Mouse (Mus musculus) midbrain, embryonic 14.5 days (tissue): ENCODE data around the gene Olfr1413. TPM values are rescaled to one million over a fixed set of nuclear protein-coding genes. Genes with fewer than 3 reads are reported as not detected.
A peak's percentile ranks its signal among the peaks of the same experiment; 100 is the strongest.

Source experiments
- ATAC-seq: fragments of 200-750 bp; cut with Nextera tagmentation; 2 replicates; pipeline ENCODE4 v1.8.0; 2017; ENCODE audit warnings: moderate number of reproducible peaks, moderate library complexity; ENCODE audit not compliant: low FRiP score, low TSS enrichment
- DNase-seq: peaks from one replicate; pipeline ENCODE4 v3.0.0-alpha.2; 2015
- H3K27ac ChIP-seq: fragments of 300-500 bp; sonication (generic); replicated peaks from 2 replicates; pipeline ENCODE4 v1.5.1; 2014; ENCODE audit warnings: mild to moderate bottlenecking, low read depth, low read length, moderate library complexity
- H3K27me3 ChIP-seq: fragments of 300-500 bp; sonication (generic); 2 replicates; pipeline ENCODE4 v1.6.1; 2014; ENCODE audit warnings: low read length, control low read depth, mixed read lengths; ENCODE audit not compliant: control insufficient read depth, insufficient read depth
- H3K36me3 ChIP-seq: fragments of 300-500 bp; sonication (generic); 2 replicates; pipeline ENCODE4 v1.6.1; 2014; ENCODE audit warnings: low read length, control low read depth; ENCODE audit not compliant: control insufficient read depth, insufficient read depth
- H3K4me1 ChIP-seq: fragments of 300-500 bp; sonication (generic); 2 replicates; pipeline ENCODE4 v1.6.1; 2014; ENCODE audit warnings: mild to moderate bottlenecking, antibody characterized with exemption, low read length, control low read depth; ENCODE audit not compliant: control insufficient read depth, insufficient read depth
- H3K4me2 ChIP-seq: fragments of 300-500 bp; sonication (generic); 2 replicates; pipeline ENCODE4 v1.6.1; 2014; ENCODE audit warnings: mild to moderate bottlenecking, low read length, moderate library complexity
- H3K4me3 ChIP-seq: fragments of 300-500 bp; sonication (generic); replicated peaks from 2 replicates; pipeline ENCODE4 v1.5.1; 2014; ENCODE audit warnings: low read depth, low read length
- H3K9ac ChIP-seq: fragments of 300-500 bp; sonication (generic); replicated peaks from 2 replicates; pipeline ENCODE4 v1.6.1; 2014; ENCODE audit warnings: mild to moderate bottlenecking, low read length, moderate library complexity
- H3K9me3 ChIP-seq: fragments of 300-500 bp; sonication (generic); 2 replicates; pipeline ENCODE4 v1.6.1; 2016; ENCODE audit warnings: low read length, control low read depth, mixed read lengths; ENCODE audit not compliant: control insufficient read depth
- WGBS: fragments of 180-500 bp; shearing (Covaris S2); extraction: QIAGEN DNeasy Blood & Tissue Kit; methylation state at CpG from one replicate; pipeline ENCODE4 v1.1.7; 2014; 5-methylcytosine and 5-hydroxymethylcytosine counted together
- polyA plus RNA-seq: library from polyadenylated mRNA; unstranded; fragments of >200 nt; fragmentation: Nextera tagmentation; extraction: Ambion mirVana; gene quantifications from 2 replicates; pipeline ENCODE4 v1.2.1, GENCODE M21; 2014

Gene Olfr1413
- not detected in 2 replicates for polyA plus RNA-seq

DNA sequence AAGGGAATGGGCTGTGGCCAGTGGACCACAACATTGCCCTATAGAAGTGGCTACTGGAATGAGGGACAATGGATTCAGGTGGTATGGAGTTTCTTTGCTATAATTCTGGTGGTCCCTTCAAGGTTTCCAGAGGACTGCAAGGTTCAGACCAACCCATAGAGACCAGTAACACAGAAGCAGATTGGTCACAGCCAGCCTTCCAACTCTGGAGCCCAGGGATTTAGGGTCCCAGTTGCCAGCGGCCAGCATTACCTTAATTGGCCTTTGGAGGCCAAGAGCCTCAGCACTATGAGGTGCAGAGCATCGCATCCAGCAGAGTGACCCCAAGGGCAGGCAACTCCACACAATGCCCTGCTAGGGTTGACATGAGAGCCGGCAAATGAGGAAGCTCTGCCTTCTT, at the start of gene Olfr1413:
Olfr1413 (plus strand) TSS at position 301 of the 400 bp plus-strand sequence.
- Histone ChIP-seq H3K36me3 (no peaks in the 10 kb centered on the region), H3K4me2 (no peak within 1 kb of the TSS), H3K9me3 (no peaks in the 10 kb centered on the region), H3K27me3 (no peaks in the 10 kb centered on the region), H3K27ac (no peak within 1 kb of the TSS), H3K9ac (no peak within 1 kb of the TSS), H3K4me3 (no peak within 1 kb of the TSS), H3K4me1 (no peaks in the 10 kb centered on the region)
- 89% methylated on average over 3 of the region's 3 CpGs for WGBS
- no peak for ATAC-seq
- no peak for DNase-seq

DNA sequence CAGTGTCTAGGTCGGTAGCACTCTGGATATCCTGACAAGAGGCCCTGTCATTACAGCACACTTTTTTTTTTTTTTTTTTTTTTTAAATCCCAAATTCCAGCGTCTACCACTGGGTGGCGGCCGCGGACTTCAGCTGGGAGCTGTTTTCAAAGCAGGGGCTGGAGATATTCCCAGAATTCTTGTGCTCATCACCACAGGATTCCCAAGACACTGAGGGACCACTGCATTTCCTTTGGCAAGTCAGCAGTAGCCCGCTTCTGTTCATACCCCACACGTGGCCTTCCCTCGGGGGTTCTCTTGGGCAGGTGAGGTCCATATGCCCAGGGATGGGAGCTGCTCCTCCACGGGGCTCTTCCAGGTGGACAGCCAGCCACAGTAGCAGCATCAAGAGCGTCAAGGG, 49.7 kb upstream of the Olfr1413 start:
- H3K4me2 ChIP-seq = 0 out of 2 replicates have a peak overlapping the region, but pooled peaks have one; percentile 15
- WGBS = 21% methylated on average over 10 of the region's 10 CpGs
- no peak for ATAC-seq

DNA sequence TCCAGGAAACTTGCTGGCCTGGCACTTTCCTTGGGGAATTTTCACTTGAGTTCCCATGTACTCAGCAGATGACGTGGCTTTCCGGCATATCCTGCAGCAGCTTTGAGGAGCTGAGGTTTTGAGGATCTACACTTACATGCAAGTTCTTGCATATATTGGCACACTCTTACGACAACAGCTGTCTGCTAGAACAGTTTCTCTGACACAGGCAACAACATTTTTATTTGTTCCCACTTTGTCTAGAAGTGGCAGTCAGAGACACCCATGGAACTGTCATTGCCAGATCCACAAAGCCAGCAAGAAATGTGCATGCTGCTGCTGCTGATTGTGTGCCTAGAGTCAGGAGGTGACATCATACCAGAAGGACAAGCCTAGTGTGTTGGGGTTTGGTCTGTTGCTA, 47.4 kb upstream of the Olfr1413 start:
- H3K27me3 ChIP-seq = no peaks in the 10 kb centered on the region
- H3K4me1 ChIP-seq = no peaks in the 10 kb centered on the region
- no peak for DNase-seq
- H3K4me2 ChIP-seq = no peak overlapping the region
- no peak overlapping the region for H3K4me3 ChIP-seq
- H3K36me3 ChIP-seq = no peaks in the 10 kb centered on the region
- H3K27ac ChIP-seq = no peak overlapping the region
- H3K9me3 ChIP-seq = no peaks in the 10 kb centered on the region
- no peak overlapping the region for H3K9ac ChIP-seq
- no peak for ATAC-seq
- 86% methylated on average over 3 of the region's 3 CpGs for WGBS

More for the DNA sequence above, 49.7 kb upstream of the Olfr1413 start:
- Histone ChIP-seq H3K4me1 (no peaks in the 10 kb centered on the region), H3K9me3 (no peaks in the 10 kb centered on the region), H3K9ac (no peak overlapping the region), H3K27me3 (no peaks in the 10 kb centered on the region), H3K27ac (no peak overlapping the region), H3K36me3 (no peaks in the 10 kb centered on the region), H3K4me3 (no peak overlapping the region)
- peak; percentile 86 for DNase-seq

DNA sequence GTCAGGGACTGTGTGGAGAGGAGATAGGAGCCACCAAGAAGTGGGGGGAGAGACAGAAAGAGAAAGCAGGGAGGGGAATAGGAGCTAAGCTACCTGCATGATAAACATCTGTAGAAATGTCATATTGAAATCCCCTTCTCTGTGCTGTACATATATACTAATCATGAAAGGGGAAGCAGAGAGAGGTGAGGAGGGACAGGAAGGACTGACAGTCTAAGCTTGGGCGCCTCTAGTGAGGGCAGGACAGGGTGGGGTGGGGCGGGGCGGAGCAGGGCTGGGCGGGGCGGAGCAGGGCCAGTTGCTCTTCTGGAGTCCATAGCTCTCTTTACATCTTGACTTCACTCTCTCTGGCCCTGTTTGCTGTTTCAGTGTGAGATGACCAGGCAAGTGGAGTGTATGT, 34.1 kb upstream of the Olfr1413 start:
- no peaks in the 10 kb centered on the region for H3K9me3 ChIP-seq
- H3K27me3 ChIP-seq = no peaks in the 10 kb centered on the region
- H3K4me1 ChIP-seq = no peaks in the 10 kb centered on the region
- no peak overlapping the region for H3K27ac ChIP-seq
- no peaks in the 10 kb centered on the region for H3K36me3 ChIP-seq
- no peak overlapping the region for H3K4me2 ChIP-seq
- ATAC-seq (no peak), DNase-seq (no peak)
- 48% methylated on average over 5 of the region's 5 CpGs for WGBS
- H3K4me3 ChIP-seq = no peak overlapping the region
- H3K9ac ChIP-seq = no peak overlapping the region

DNA sequence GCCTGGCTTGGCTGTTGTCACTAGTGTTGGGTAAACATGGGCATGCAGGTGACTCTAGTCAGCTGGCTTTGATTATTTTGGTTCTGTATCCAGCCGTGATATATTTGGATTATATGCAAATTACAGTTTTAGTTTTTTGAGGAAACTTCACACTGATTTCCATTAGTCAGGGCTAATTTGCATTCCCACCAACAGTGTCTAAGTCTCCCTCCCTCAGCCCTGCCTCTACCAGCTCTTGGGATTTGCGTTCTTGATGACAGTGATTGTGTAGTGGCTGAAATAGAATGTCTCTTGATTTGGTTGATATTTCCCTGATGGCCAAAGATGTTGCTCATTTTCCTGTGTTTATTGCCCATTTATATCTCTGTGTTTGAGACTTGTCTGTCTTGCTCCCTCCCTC, 32.1 kb upstream of the Olfr1413 start:
- H3K36me3 ChIP-seq = no peaks in the 10 kb centered on the region
- 46% methylated on average over 2 of the region's 2 CpGs for whole genome bisulfite sequencing
- DNase-seq (no peak), ATAC-seq (no peak)
- H3K4me2 ChIP-seq = no peak overlapping the region
- no peak overlapping the region for H3K9ac ChIP-seq
- H3K4me1 ChIP-seq = no peaks in the 10 kb centered on the region
- no peak overlapping the region for H3K4me3 ChIP-seq
- no peaks in the 10 kb centered on the region for H3K9me3 ChIP-seq
- H3K27ac ChIP-seq = no peak overlapping the region
- H3K27me3 ChIP-seq = no peaks in the 10 kb centered on the region

DNA sequence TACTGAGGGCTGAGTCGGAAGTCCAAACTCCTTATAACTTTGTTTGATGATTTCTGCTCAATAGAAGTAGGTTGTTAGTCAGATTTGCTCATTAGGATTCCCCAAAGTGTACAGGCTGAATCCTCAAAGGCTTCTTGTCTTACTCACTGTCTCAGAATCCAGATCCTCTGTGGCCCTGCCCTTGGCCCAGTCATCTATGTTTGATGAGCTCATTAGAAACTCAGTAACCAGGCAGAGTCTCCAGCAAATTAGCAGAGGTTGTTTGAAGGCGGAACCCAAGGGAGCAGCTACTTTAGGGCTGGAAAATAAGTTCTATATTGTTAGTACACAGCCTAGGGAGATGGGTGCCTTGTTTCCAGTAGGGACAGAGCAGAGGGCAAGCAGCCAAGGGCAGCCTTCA, 25.2 kb upstream of the Olfr1413 start:
- WGBS = 82% methylated on average over 2 of the region's 2 CpGs
- ATAC-seq (no peak), DNase-seq (no peak)
- Histone ChIP-seq H3K4me3 (no peak overlapping the region), H3K4me1 (no peaks in the 10 kb centered on the region), H3K27ac (no peak overlapping the region), H3K36me3 (no peaks in the 10 kb centered on the region), H3K9ac (no peak overlapping the region), H3K4me2 (no peak overlapping the region), H3K27me3 (no peaks in the 10 kb centered on the region), H3K9me3 (no peaks in the 10 kb centered on the region)

DNA sequence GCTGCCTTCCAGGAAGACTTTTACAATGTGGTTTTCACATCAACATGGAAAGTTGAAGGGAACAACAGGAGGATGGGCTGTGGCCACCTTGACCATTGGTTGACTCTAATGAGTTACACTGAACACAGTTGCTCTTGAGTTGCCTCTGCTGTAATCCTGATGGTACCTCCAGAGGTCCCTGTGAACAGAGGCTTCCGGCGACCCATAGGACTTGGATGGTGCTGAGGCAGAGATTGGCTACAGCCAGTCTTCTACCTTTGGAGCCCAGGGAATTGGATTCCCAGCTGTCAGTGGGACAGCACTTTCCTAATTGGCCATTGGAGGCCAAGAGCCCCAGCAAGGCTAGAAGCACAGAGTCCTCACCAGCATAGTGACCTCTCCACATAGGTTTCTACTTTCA, 14.4 kb downstream of the Olfr1413 start, which contains the start of gene Olfr1412:
Olfr1412 (plus strand) TSS at position 301 of the 400 bp plus-strand sequence.
- 90% methylated on average over 2 of the region's 2 CpGs for WGBS
- H3K4me1 ChIP-seq = no peaks in the 10 kb centered on the region
- DNase-seq = no peak
- no peak within 1 kb of the TSS for H3K9ac ChIP-seq
- no peak within 1 kb of the TSS for H3K27ac ChIP-seq
- no peaks in the 10 kb centered on the region for H3K36me3 ChIP-seq
- no peaks in the 10 kb centered on the region for H3K9me3 ChIP-seq
- H3K4me2 ChIP-seq = no peak within 1 kb of the TSS
- H3K4me3 ChIP-seq = no peak within 1 kb of the TSS
- ATAC-seq = no peak
- H3K27me3 ChIP-seq = no peaks in the 10 kb centered on the region

DNA sequence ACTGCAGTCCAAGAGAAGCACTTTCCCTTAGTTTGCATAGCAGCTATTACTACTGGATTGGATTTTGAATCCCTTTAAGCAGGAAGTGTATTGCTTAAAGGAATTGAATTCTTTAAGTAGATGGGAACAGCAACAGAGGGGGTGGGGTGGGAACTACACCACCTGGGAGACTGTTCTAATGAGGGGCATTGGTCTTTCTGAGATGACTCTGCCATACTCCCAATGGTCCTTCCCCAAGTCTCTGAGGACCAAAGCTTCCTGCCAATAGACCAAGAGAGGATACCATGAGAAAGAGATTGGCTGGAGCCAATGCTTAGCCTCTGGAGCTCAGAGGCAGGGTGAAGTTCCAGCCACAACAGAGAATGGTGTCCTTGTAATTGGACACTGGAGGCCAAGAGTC, 23.0 kb downstream of the Olfr1413 start, which contains the start of gene Olfr1411:
Olfr1411 (plus strand) TSS at position 301 of the 400 bp plus-strand sequence.
- Histone ChIP-seq H3K27me3 (no peaks in the 10 kb centered on the region), H3K4me3 (no peak within 1 kb of the TSS), H3K9me3 (no peaks in the 10 kb centered on the region), H3K4me2 (no peak within 1 kb of the TSS), H3K27ac (no peak within 1 kb of the TSS), H3K9ac (no peak within 1 kb of the TSS), H3K36me3 (no peaks in the 10 kb centered on the region), H3K4me1 (no peaks in the 10 kb centered on the region)
- DNase-seq (no peak), ATAC-seq (no peak)

DNA sequence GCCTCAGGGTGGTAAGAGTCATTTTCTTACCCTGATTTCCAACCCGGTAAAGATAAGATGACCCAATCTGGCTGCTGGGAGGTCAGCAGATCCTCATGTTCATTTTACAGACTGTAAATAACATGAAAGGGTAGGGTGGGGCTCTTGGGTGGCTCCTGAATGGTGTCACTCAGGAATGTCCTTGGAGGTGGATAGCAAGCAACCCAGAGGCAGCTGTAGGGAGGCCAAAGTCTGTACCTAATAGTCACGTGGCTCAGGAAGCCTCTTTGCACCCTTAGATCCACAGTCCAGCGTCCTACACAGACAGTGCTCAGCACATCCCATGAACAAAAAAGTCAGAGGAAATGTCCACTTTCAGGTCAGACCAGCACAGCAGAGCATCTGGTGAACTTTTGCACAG, 24.9 kb downstream of the Olfr1413 start:
- ATAC-seq = no peak
- H3K36me3 ChIP-seq = no peaks in the 10 kb centered on the region
- no peak overlapping the region for H3K9ac ChIP-seq
- DNase-seq = no peak
- H3K27me3 ChIP-seq = no peaks in the 10 kb centered on the region
- H3K9me3 ChIP-seq = no peaks in the 10 kb centered on the region
- no peaks in the 10 kb centered on the region for H3K4me1 ChIP-seq
- H3K27ac ChIP-seq = no peak overlapping the region
- H3K4me3 ChIP-seq = no peak overlapping the region
- no peak overlapping the region for H3K4me2 ChIP-seq
- 85% methylated on average over 3 of the region's 3 CpGs for WGBS
